Mouse (Mus musculus) skeletal muscle tissue, adult 2 months (tissue): ENCODE measurements around the gene Acot7.
"Not testable (repeated sequence)": the region's sequence is repeated elsewhere in the genome, so short reads cannot be mapped to it uniquely, and the experiment has no call there.

Experiments
- DNase-seq: peaks from one replicate; pipeline ENCODE4 v3.0.0-alpha.2; 2012; ENCODE audit warnings: low read depth, low spot score

Acot7 gene

GRCm38 (mm10) chr4:152206199-152206598 is 28.3 kb downstream of the Acot7 start:
- DNase-seq = peak; percentile 51

- no peak for DNase-seq
These were observed 31.7 kb downstream of the Acot7 start for GRCm38 (mm10) chr4:152209623-152210022.

GRCm38 (mm10) chr4:152212091-152212505 is 34.2 kb downstream of the Acot7 start:
- DNase-seq = no peak

GRCm38 (mm10) chr4:152212531-152212930 is 34.6 kb downstream of the Acot7 start:
- peak; percentile 36 for DNase-seq

GRCm38 (mm10) chr4:152212974-152213373 is 35.0 kb downstream of the Acot7 start:
- DNase-seq = no peak

- DNase-seq = peak; percentile 73
These were observed 36.0 kb downstream of the Acot7 start for GRCm38 (mm10) chr4:152213760-152214480.

GRCm38 (mm10) chr4:152214871-152215415 is 37.0 kb downstream of the Acot7 start:
- no peak for DNase-seq

- DNase-seq = no peak
These were observed 41.7 kb downstream of the Acot7 start for GRCm38 (mm10) chr4:152219591-152219990.

GRCm38 (mm10) chr4:152220771-152221410 is 43.0 kb downstream of the Acot7 start:
- no peak for DNase-seq

GRCm38 (mm10) chr4:152221411-152221887 is 43.5 kb downstream of the Acot7 start:
- DNase-seq = no peak

- no peak for DNase-seq
These were observed 44.2 kb downstream of the Acot7 start for GRCm38 (mm10) chr4:152222111-152222510.

- DNase-seq = no peak
These were observed 44.6 kb downstream of the Acot7 start for GRCm38 (mm10) chr4:152222513-152222912.

- DNase-seq = no peak
These were observed 46.2 kb downstream of the Acot7 start for GRCm38 (mm10) chr4:152224156-152224555.

- DNase-seq = no peak
These were observed 49.1 kb downstream of the Acot7 start for GRCm38 (mm10) chr4:152226901-152227486.

GRCm38 (mm10) chr4:152227749-152228527 is 50.0 kb downstream of the Acot7 start:
- no peak for DNase-seq

- DNase-seq = not testable (repeated sequence)
These were observed 52.4 kb downstream of the Acot7 start for GRCm38 (mm10) chr4:152230331-152230730.

- DNase-seq = no peak
These were observed 53.4 kb downstream of the Acot7 start for GRCm38 (mm10) chr4:152231326-152231725.

GRCm38 (mm10) chr4:152232411-152232903 is 54.5 kb downstream of the Acot7 start:
- no peak for DNase-seq

GRCm38 (mm10) chr4:152239974-152240373 is 62.0 kb downstream of the Acot7 start:
- DNase-seq = no peak

- no peak for DNase-seq
These were observed 65.4 kb downstream of the Acot7 start for GRCm38 (mm10) chr4:152243241-152243891.

- DNase-seq = no peak
These were observed 66.0 kb downstream of the Acot7 start for GRCm38 (mm10) chr4:152243969-152244368.
